Mouse (Mus musculus) stomach, embryonic 16.5 days (tissue): ENCODE results near the gene Skiv2l. TPM values are rescaled to one million over a fixed set of nuclear protein-coding genes. Genes with fewer than 3 reads are reported as not detected.

ENCODE experiments used
- ATAC-seq: fragments of 200-750 bp; cut with Nextera tagmentation; 2 replicates; pipeline ENCODE4 v1.8.0; 2017; ENCODE audit warnings: moderate number of reproducible peaks, moderate TSS enrichment; ENCODE audit not compliant: insufficient read depth, low FRiP score
- H3K27ac ChIP-seq: fragments of 300-500 bp; sonication (generic); 2 replicates; pipeline ENCODE4 v1.5.1; 2014; ENCODE audit warnings: low read length
- H3K27me3 ChIP-seq: fragments of 300-500 bp; sonication (generic); 2 replicates; pipeline ENCODE4 v1.6.1; 2014; ENCODE audit warnings: low read length, control low read depth, mixed read lengths; ENCODE audit not compliant: control insufficient read depth, insufficient read depth
- H3K36me3 ChIP-seq: fragments of 300-500 bp; sonication (generic); 2 replicates; pipeline ENCODE4 v1.6.1; 2014; ENCODE audit warnings: low read length; ENCODE audit not compliant: control insufficient read depth, insufficient read depth
- H3K4me1 ChIP-seq: fragments of 300-500 bp; sonication (generic); 2 replicates; pipeline ENCODE4 v1.6.1; 2014; ENCODE audit warnings: low read length, control low read depth, mixed read lengths; ENCODE audit not compliant: control insufficient read depth, insufficient read depth
- H3K4me2 ChIP-seq: fragments of 300-500 bp; sonication (generic); 2 replicates; pipeline ENCODE4 v1.6.1; 2014; ENCODE audit warnings: low read depth, low read length, mixed read lengths
- H3K4me3 ChIP-seq: fragments of 300-500 bp; sonication (generic); replicated peaks from 2 replicates; pipeline ENCODE4 v1.5.1; 2014; ENCODE audit warnings: mild to moderate bottlenecking, low read length
- H3K9ac ChIP-seq: fragments of 300-500 bp; sonication (generic); 2 replicates; pipeline ENCODE4 v1.6.1; 2014; ENCODE audit warnings: low read length
- H3K9me3 ChIP-seq: fragments of 300-500 bp; sonication (generic); replicated peaks from 2 replicates; pipeline ENCODE4 v1.6.1; 2016; ENCODE audit warnings: low read length, control low read depth; ENCODE audit not compliant: control insufficient read depth
- WGBS: fragments of 180-500 bp; shearing (Covaris S2); extraction: QIAGEN DNeasy Blood & Tissue Kit; methylation state at CpG from one replicate; pipeline ENCODE4 v1.1.7; 2014; 5-methylcytosine and 5-hydroxymethylcytosine counted together
- polyA plus RNA-seq: library from polyadenylated mRNA; unstranded; fragments of >200 nt; fragmentation: Nextera tagmentation; extraction: Ambion mirVana; gene quantifications from 2 replicates; pipeline ENCODE4 v1.2.1, GENCODE M21; 2015

Gene Skiv2l
- polyA plus RNA-seq, 1 experiment from 2014 or later, result 48.1 TPM

- H3K9me3 ChIP-seq, result no peaks in the 10 kb centered on the region
- H3K36me3 ChIP-seq, result no peaks in the 10 kb centered on the region
- ATAC-seq, result no peak
- H3K9ac ChIP-seq, result peak within 1 kb of the TSS; percentile 49
- WGBS, result 11% methylated on average over 15 of the region's 15 CpGs
- no peak within 1 kb of the TSS for H3K27ac ChIP-seq
- peak within 1 kb of the TSS; percentile 13; the same call in 1 of the 2 replicates for H3K4me2 ChIP-seq
- no peak within 1 kb of the TSS; the same call in 1 of the 2 replicates for H3K4me3 ChIP-seq
- peaks cover 3% of the 10 kb centered on the region; the same call in 1 of the 2 replicates for H3K4me1 ChIP-seq
- H3K27me3 ChIP-seq, result no peaks in the 10 kb centered on the region
These were observed 31.8 kb upstream of the Skiv2l start, which contains the start of gene Gm20547 for GRCm38 (mm10) chr17:34881683-34882310. Gm20547 (minus strand) TSS chr17:34882042.

- H3K27ac ChIP-seq, result no peak overlapping the region
- H3K4me1 ChIP-seq, result peaks cover 3% of the 10 kb centered on the region; the same call in 1 of the 2 replicates
- H3K9ac ChIP-seq, result no peak overlapping the region
- H3K27me3 ChIP-seq, result no peaks in the 10 kb centered on the region
- no peak overlapping the region for H3K4me3 ChIP-seq
- no peaks in the 10 kb centered on the region for H3K9me3 ChIP-seq
- no peaks in the 10 kb centered on the region for H3K36me3 ChIP-seq
- ATAC-seq, result no peak
- no peak overlapping the region for H3K4me2 ChIP-seq
These were observed 31.2 kb upstream of the Skiv2l start for GRCm38 (mm10) chr17:34881166-34881565.

DNA sequence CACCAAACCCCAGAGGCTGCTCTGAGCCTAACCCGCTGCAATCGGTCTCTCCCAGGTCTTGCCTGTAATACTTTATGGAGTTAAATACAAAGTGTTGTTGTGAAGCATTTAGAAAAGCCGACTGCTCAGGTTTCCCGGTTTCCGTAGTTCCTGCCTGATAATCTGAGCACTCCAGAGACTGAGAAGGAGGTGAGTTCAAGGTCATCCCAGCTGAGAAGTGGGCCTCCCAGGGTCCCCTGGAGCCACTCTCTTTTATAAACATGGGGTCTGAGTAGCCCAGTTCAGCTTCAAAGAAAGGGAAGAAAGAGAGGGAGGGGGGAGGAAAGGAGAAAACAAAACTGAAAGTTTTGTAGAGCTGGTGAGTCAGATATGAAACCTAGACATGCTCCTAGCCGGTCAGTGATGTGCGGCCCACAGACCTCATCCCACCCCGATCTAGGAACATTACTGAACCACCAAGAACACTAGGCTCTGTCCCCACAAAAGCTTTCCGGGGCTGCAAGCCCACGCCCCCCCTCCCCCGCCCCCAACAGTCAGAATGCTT lies 29.4 kb upstream of the Skiv2l start, which contains the start of gene Zbtb12:
TSS of gene Zbtb12 (plus strand) at position 148 of the 544 bp plus-strand sequence.
- H3K4me1 ChIP-seq, result peaks cover 3% of the 10 kb centered on the region; the same call in 1 of the 2 replicates
- no peak within 1 kb of the TSS for H3K4me2 ChIP-seq
- no peak within 1 kb of the TSS for H3K4me3 ChIP-seq
- H3K36me3 ChIP-seq, result no peaks in the 10 kb centered on the region
- no peaks in the 10 kb centered on the region for H3K9me3 ChIP-seq
- H3K27ac ChIP-seq, result no peak within 1 kb of the TSS
- 59% methylated on average over 11 of the region's 11 CpGs for WGBS
- ATAC-seq, result no peak
- peak within 1 kb of the TSS; percentile 48; the same call in 1 of the 2 replicates for H3K9ac ChIP-seq
- no peaks in the 10 kb centered on the region for H3K27me3 ChIP-seq

GRCm38 (mm10) chr17:34874321-34874720 lies 24.3 kb upstream of the Skiv2l start:
- 84% methylated on average over 6 of the region's 6 CpGs for WGBS
- no peaks in the 10 kb centered on the region for H3K36me3 ChIP-seq
- no peak overlapping the region for H3K9ac ChIP-seq
- no peaks in the 10 kb centered on the region for H3K27me3 ChIP-seq
- ATAC-seq, result no peak
- H3K4me1 ChIP-seq, result no peaks in the 10 kb centered on the region
- H3K4me2 ChIP-seq, result no peak overlapping the region
- no peak overlapping the region for H3K4me3 ChIP-seq
- no peak overlapping the region for H3K27ac ChIP-seq
- H3K9me3 ChIP-seq, result no peaks in the 10 kb centered on the region

DNA sequence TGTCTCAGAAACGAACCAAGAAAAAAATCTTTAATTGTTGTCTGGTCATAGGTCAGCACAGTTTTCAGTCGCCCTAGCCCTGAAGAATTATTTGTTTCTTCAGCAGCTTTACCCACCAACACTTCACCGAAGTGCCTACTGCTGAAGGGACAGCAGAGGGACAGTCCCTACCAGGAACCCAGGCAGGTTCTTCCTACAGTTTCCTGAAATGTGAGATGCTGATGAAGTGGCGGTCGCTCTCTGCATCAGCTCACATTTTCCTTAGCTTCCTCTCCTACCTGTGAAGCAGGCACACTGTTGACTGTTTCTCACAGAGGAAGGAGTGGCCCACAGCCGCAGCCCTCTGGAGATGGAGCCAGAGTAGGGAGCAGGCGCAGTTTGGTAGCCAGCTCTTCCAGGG lies 16.0 kb upstream of the Skiv2l start:
- ATAC-seq, result no peak
- H3K4me1 ChIP-seq, result 0 out of 2 replicates have a peak, but pooled peaks cover 7% of the 10 kb centered on the region
- H3K4me2 ChIP-seq, result no peak overlapping the region
- no peaks in the 10 kb centered on the region for H3K36me3 ChIP-seq
- H3K4me3 ChIP-seq, result no peak overlapping the region
- no peak overlapping the region for H3K9ac ChIP-seq
- no peaks in the 10 kb centered on the region for H3K27me3 ChIP-seq
- 55% methylated on average over 7 of the region's 7 CpGs for WGBS
- no peak overlapping the region for H3K27ac ChIP-seq
- H3K9me3 ChIP-seq, result no peaks in the 10 kb centered on the region

DNA sequence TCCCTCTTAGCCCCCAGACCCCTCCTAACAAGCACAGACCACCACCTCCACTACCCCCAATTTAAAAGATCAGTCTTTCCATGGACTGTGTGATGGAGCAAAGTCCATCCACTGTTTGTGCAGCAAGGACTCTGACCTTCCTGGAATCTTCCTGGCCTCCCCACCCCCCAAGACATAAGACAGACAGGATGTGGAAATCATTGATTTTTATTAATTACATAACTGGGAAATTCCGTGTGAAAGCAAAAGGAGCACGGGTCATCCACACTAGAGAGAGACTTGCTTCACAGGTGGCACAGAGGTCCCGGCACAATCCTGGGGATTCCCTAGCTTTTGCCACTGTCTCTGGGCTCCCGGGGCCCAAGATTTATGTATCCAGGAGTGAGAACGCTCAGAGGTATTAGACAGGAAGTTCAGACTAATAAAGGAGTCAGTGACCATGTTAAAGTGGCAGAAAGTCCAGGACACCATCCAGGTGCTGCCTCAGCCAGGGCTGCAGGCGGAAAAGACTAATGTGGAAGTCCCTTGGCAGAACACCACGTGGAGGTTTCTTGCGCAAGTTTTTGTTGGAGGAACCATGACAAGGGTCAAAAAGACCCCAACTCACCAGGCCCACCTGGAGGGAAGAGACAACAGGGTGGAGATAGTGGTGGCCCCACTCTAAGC lies 12.5 kb upstream of the Skiv2l start, which contains the start of gene Cfb:
TSS of gene Cfb (minus strand) at position 103 of the 666 bp plus-strand sequence.
- peak; percentile 45; the same call in 1 of the 2 replicates for ATAC-seq
- Histone ChIP-seq H3K4me3 (no peak within 1 kb of the TSS), H3K4me2 (peak within 1 kb of the TSS; percentile 22)

GRCm38 (mm10) chr17:34861704-34862415 lies 11.8 kb upstream of the Skiv2l start:
- Histone ChIP-seq H3K4me3 (no peak overlapping the region), H3K27me3 (no peaks in the 10 kb centered on the region), H3K4me1 (0 out of 2 replicates have a peak, but pooled peaks cover 7% of the 10 kb centered on the region), H3K9me3 (no peaks in the 10 kb centered on the region), H3K4me2 (peak overlapping the region; percentile 22), H3K27ac (peak overlapping the region; percentile 43; the same call in 1 of the 2 replicates), H3K36me3 (peaks cover 4% of the 10 kb centered on the region; the same call in 1 of the 2 replicates), H3K9ac (peak overlapping the region; percentile 38; the same call in 1 of the 2 replicates)
- peak; percentile 51; the same call in 1 of the 2 replicates for ATAC-seq
- 57% methylated on average over 13 of the region's 13 CpGs for WGBS

More for the DNA sequence above, 12.5 kb upstream of the Skiv2l start, which contains the start of gene Cfb:
- Histone ChIP-seq H3K36me3 (peaks cover 4% of the 10 kb centered on the region; the same call in 1 of the 2 replicates), H3K27ac (peak within 1 kb of the TSS; percentile 43; the same call in 1 of the 2 replicates), H3K27me3 (no peaks in the 10 kb centered on the region), H3K4me1 (0 out of 2 replicates have a peak, but pooled peaks cover 7% of the 10 kb centered on the region), H3K9ac (peak within 1 kb of the TSS; percentile 38; the same call in 1 of the 2 replicates), H3K9me3 (no peaks in the 10 kb centered on the region)
- WGBS, result 39% methylated on average over 8 of the region's 8 CpGs

- H3K4me2 ChIP-seq, result no peak overlapping the region
- H3K27ac ChIP-seq, result no peak overlapping the region
- H3K4me1 ChIP-seq, result 0 out of 2 replicates have a peak, but pooled peaks cover 7% of the 10 kb centered on the region
- no peak overlapping the region for H3K9ac ChIP-seq
- H3K27me3 ChIP-seq, result no peaks in the 10 kb centered on the region
- H3K36me3 ChIP-seq, result peaks cover 4% of the 10 kb centered on the region; the same call in 1 of the 2 replicates
- ATAC-seq, result no peak
- no peaks in the 10 kb centered on the region for H3K9me3 ChIP-seq
- no peak overlapping the region for H3K4me3 ChIP-seq
- 81% methylated on average over 9 of the region's 9 CpGs for WGBS
These were observed 10.5 kb upstream of the Skiv2l start for GRCm38 (mm10) chr17:34860514-34860913.
